Mouse (Mus musculus): ENCODE data around the gene Gm44805.

GRCm38 (mm10) chr7:19652614-19653013, 28.6 kb downstream of the Gm44805 start:
- TF ChIP-seq CTCF (conservative IDR thresholded peaks at IDR 0.05; ENCODE audit: insufficient read depth, insufficient read length, low read depth, low read length) (no peak), POLR2A (IDR thresholded peaks at IDR 0.05; ENCODE audit: low read depth, low read length) (no peak)

Data from kidney, adult 2 months (tissue).